Mouse (Mus musculus) macrophage (primary cell): Measurements from ENCODE around the gene Uty. TPM values are rescaled to one million over a fixed set of nuclear protein-coding genes. Genes with fewer than 3 reads are reported as not detected.

ENCODE experiments used
- H3K27ac ChIP-seq: fragments of 350-480 bp; formaldehyde crosslinking; 2 replicates; pipeline ENCODE4 v1.9.0; 2021
- H3K36me3 ChIP-seq: fragments of 350-480 bp; formaldehyde crosslinking; 2 replicates; pipeline ENCODE4 v1.9.0; 2021; ENCODE audit errors: inconsistent target
- H3K4me3 ChIP-seq: fragments of 350-480 bp; formaldehyde crosslinking; 2 replicates; pipeline ENCODE4 v1.9.0; 2021; ENCODE audit errors: inconsistent target
- H3K79me2 ChIP-seq: fragments of 350-480 bp; formaldehyde crosslinking; 2 replicates; pipeline ENCODE4 v1.9.0; 2021; ENCODE audit errors: inconsistent target
- WGBS: methylation state at CpG from one replicate; pipeline ENCODE4 v1.1.7; 2026; ENCODE audit warnings: inconsistent platforms; ENCODE audit not compliant: missing documents; 5-methylcytosine and 5-hydroxymethylcytosine counted together
- polyA plus RNA-seq: library from polyadenylated mRNA; stranded (reverse); fragments of 250-400 nt; gene quantifications from 3 replicates; pipeline ENCODE4 v1.2.4, GENCODE M21; 2018; ENCODE audit warnings: inconsistent platforms
- total RNA-seq, 78 experiments: library from RNA; depleted of rRNA; stranded (reverse); fragments of 250-400 nt; gene quantifications; 1 replicate in 9 of 78; 2 replicates in 24 of 78; 3 replicates in 43 of 78; 4 replicates in 2 of 78; pipeline ENCODE4 v1.2.4; 2018; ENCODE audit warnings: inconsistent platforms in 56 of 78

Uty gene
- total RNA-seq (2018; cell fraction: chromatin; rRNA removed) = under 1 TPM in 1 of 26 experiments, not detected in 25; 0.92 TPM
- total RNA-seq (2018; cell fraction: cytosol; rRNA removed) = not detected
- not detected for total RNA-seq (2018; cell fraction: nucleus; rRNA removed)
- polyA plus RNA-seq = not detected in 3 replicates

DNA sequence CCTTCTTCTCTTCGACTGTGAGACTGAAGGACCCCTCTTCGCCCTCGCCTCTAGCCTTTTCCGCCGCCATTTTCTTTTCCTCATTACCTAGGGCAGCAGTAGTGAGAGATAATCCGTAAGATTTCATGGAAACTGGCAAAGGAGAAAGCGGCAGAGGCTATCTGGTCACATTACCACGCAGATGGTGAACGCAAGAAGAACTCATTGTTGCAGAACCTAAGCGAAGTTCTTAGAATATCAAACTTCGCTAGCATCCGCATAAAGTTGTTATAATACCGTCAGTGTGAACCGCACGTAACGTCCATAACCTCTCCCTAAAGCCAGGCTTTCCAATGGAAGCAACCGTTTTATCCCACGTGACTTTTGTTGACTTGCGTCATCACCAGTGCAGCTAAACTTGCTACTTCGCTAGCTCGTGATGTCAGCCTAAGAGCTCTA lies at the start of gene Uty:
Gene Uty, minus strand, starts transcription at position 334 of the 438 bp plus-strand sequence.
- 0% methylated on average over 6 of the region's 21 CpGs for WGBS
- Histone ChIP-seq H3K4me3 (peak within 1 kb of the TSS; percentile 22; the same call in 1 of the 2 replicates), H3K27ac (peak within 1 kb of the TSS; percentile 29), H3K79me2 (peaks cover 13% of the 10 kb centered on the region; the same call in 1 of the 2 replicates), H3K36me3 (no peaks in the 10 kb centered on the region)

DNA sequence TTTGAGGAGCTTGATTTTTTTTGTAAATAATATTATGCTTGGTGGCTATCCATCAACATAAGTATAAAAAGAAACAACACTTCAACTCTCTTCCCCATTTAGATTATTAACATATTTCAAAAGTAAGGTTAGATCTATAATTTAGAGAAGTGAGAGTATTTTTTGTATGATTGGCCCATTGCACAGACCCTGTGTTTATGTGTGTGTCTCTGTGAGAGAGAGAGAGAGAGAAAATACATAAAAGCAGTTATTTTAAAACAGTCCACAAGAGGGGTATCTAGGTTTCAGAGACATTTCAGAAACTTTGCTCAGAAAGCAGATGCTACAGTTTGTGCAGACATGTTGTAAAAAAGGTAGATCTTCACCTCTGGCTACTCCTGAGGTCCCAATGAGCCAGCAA lies 48.1 kb upstream of the Uty start:
- Histone ChIP-seq H3K4me3 (no peak overlapping the region), H3K27ac (no peak overlapping the region), H3K79me2 (no peaks in the 10 kb centered on the region), H3K36me3 (no peaks in the 10 kb centered on the region)

DNA sequence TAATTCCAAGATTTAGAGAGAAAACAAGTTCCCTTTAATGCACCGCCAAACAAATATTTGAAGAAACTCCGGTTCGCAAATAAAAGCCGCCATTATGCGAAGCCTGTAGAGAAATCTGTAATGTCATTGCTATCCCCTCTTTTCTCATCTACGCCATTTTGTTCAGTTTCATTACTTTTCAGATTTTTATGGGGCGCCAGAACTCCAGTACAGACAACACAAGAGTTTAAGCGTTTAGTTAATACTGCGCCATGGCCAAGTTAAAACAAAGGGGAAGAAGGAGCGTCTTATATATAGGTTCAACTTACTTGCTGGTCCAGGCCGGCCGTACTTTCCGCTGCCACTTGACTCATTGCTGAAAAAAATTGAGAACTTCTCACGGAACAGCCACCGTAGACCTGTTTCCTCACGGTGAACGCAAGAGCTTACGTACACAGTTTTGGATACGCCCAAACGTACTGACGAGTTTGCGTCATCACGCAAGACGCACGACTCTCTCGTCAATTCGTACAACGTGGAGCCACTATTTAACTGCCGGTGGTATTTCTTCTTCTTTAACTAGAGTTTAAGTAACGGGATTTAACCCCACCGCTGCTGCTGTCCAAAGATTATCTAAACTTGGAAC lies 40.7 kb upstream of the Uty start, which contains the start of gene Ddx3y:
Gene Ddx3y, minus strand, starts transcription at position 459 of the 625 bp plus-strand sequence.
- WGBS = no CpG with 5 or more reads among the region's 31 CpGs
- H3K4me3 ChIP-seq = peak within 1 kb of the TSS; percentile 24
- H3K79me2 ChIP-seq = peaks cover 16% of the 10 kb centered on the region; the same call in 1 of the 2 replicates
- no peaks in the 10 kb centered on the region for H3K36me3 ChIP-seq
- 0 out of 2 replicates have a peak within 1 kb of the TSS, but pooled peaks have one; percentile 13 for H3K27ac ChIP-seq

DNA sequence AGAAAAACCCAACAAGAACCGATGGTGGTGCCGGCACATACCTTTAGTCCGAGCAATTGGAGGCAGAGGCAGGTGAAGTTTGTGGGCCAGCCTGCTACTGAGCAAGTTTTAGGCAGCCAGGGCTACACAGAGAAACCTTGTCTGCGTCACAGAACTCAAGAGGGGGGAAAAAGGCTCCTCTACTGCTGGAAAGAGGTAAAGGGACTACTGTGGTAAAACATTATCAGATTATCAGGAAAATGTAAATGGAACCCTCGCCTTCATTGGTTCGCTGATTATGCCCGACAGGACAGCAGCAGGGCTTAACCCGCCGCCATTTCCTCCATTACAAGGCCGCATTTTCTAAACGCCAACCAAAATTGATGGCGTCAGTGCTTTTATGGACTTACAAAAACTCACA lies 40.2 kb upstream of the Uty start:
- WGBS = 0% methylated on average over 3 of the region's 12 CpGs
- Histone ChIP-seq H3K36me3 (no peaks in the 10 kb centered on the region), H3K4me3 (peak overlapping the region; percentile 24), H3K79me2 (peaks cover 16% of the 10 kb centered on the region; the same call in 1 of the 2 replicates), H3K27ac (0 out of 2 replicates have a peak overlapping the region, but pooled peaks have one; percentile 13)

DNA sequence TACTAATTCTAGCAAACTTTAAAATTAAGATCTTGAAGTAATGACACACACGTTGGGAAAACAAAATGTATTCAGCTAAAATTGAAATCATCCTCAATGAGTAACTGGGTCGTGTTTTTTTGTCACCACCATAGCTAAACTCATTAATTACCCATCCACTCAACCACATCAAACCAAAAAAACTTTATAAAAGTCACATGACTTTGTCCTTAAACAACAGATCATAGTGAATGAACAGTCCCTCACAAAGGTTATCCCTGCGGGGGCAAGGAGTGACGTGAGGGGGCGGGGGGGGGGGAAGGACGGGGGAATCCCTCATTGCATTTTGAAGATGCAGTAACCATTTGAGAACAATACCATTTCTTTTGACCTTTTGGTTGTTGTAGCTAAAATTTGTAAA lies 558 bp upstream of the Uty start:
- Histone ChIP-seq H3K27ac (no peak overlapping the region), H3K4me3 (no peak overlapping the region), H3K79me2 (peaks cover 13% of the 10 kb centered on the region; the same call in 1 of the 2 replicates), H3K36me3 (no peaks in the 10 kb centered on the region)
- no CpG with 5 or more reads among the region's 6 CpGs for WGBS

DNA sequence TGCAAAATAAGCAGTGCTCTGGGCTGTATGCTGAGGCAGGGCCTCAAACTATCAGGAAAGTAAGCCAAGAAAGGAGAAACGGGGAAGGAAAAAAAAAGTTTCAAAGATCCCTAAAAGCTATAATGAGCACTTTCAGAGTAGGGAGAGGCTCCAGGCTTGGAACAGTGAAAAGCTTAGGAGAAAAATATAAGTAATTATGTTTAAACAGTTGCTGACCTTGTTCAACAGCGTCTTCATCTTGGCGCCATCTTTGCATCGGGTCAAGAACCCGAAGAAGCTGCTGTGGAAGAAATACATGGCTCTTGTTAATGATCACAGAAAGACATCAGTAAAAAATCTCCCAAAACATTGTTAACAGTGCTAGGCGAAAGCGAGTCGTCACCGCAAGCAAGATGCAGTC lies 619 bp downstream of the Uty start:
- Histone ChIP-seq H3K4me3 (peak overlapping the region; percentile 22; the same call in 1 of the 2 replicates), H3K79me2 (peaks cover 13% of the 10 kb centered on the region; the same call in 1 of the 2 replicates), H3K36me3 (no peaks in the 10 kb centered on the region), H3K27ac (peak overlapping the region; percentile 29)
- no CpG with 5 or more reads among the region's 9 CpGs for WGBS

DNA sequence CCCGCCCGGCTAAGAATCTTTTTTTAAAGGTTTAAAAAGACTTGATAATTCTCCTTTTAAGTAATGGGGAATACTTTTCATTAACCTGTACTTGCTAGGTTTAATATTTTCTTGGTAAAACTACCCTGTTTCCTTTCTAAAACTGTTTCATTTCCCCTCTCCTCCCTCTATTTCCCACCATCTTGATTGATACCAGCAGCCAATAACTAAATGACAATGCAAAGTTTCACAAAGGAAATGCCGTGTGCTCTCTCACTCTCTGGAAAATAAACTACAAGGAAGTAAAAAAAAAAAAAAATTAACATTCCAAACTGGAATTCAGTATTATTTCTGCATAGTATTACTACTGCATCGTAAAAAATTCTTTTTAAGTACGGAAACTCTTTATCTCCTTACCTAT lies 1.1 kb downstream of the Uty start:
- no peak overlapping the region; the same call in 1 of the 2 replicates for H3K4me3 ChIP-seq
- H3K36me3 ChIP-seq = no peaks in the 10 kb centered on the region
- H3K79me2 ChIP-seq = peaks cover 13% of the 10 kb centered on the region; the same call in 1 of the 2 replicates
- WGBS = no CpG with 5 or more reads among the region's 5 CpGs
- H3K27ac ChIP-seq = no peak overlapping the region

DNA sequence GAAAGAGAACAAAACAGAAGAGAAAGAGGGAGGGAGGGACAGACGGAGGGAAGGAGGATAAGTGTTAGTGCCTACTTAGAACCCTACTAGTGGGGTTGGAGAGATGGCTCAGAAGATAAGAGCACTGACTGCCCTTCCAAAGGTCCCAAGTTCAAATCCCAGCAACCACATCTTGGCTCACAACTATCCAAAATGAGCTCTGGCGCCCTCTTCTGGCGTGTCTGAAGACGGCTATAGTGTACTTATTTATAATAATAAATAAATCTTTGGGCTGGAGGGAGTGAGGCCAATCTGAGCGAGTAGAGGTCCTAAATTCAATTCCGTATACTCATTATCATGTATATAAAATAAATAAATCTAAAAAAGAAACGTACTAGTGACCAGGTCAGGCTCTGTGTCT lies 25.6 kb downstream of the Uty start:
- no CpG with 5 or more reads among the region's 7 CpGs for WGBS
- H3K27ac ChIP-seq = no peak overlapping the region
- H3K79me2 ChIP-seq = no peaks in the 10 kb centered on the region; the same call in 1 of the 2 replicates
- H3K4me3 ChIP-seq = no peak overlapping the region
- no peaks in the 10 kb centered on the region for H3K36me3 ChIP-seq

DNA sequence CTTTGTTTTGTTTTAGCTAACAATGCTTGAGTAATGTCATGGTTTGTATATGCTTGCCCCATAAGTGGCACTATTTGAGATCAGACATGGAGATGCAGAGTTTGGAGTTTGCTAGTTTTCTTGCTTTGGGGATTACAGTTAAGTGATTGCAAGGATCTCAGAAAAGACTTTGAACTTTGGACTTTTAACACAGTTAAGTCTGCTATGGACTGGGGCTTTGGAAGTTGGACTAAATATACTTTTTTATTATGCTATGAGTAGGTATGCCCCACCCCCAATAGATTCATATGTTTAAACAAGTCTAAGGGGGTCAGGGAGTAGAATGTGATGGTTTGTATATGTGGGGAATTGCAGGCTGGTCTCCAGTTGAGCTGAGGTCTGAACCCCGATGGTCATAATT lies 67.1 kb downstream of the Uty start:
- WGBS = no CpG with 5 or more reads among the region's 1 CpGs
- Histone ChIP-seq H3K36me3 (no peaks in the 10 kb centered on the region), H3K4me3 (no peak overlapping the region), H3K79me2 (no peaks in the 10 kb centered on the region), H3K27ac (no peak overlapping the region)

DNA sequence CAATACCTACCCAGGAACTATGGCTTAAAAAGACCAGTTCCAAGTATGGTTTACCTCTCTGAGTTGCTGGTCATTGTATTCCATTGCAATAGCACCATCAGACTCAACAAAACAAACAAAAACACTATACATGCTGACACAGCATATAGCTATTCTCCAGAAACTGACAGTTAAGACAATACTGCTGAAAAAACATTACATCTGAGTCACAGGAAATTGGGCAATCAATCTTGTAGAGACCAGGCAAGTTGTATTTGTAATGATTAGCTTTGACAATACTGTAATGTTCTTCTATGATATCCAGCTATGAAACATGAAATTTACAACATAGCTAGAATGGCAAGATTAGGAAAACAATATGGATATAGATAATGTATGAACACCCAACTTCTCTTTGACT lies 82.5 kb downstream of the Uty start:
- no peaks in the 10 kb centered on the region for H3K79me2 ChIP-seq
- no peak overlapping the region for H3K27ac ChIP-seq
- H3K36me3 ChIP-seq = no peaks in the 10 kb centered on the region
- no peak overlapping the region for H3K4me3 ChIP-seq

DNA sequence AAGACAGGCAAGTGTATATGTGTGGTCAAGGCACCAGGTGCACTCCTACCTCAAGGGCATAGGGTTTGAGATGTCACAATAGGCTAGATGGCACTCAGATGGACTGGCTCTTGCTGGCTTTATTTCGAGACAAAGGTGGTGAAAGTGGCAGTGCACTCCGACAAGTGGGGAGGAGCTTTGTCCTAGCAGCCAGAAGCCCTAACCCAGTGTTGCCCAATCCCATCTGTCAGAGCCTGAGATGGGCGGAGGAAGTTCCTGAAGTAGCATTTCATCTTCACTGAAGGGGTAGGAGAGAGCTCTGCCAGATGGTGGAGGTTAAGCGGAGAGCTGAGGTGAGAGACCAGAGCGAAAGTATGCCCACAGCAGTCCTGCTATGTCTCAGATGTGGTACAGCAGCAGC lies 129.4 kb downstream of the Uty start:
- Histone ChIP-seq H3K4me3 (no peak overlapping the region), H3K27ac (no peak overlapping the region), H3K36me3 (no peaks in the 10 kb centered on the region), H3K79me2 (no peaks in the 10 kb centered on the region)
- 100% methylated on average over 1 of the region's 5 CpGs for WGBS

DNA sequence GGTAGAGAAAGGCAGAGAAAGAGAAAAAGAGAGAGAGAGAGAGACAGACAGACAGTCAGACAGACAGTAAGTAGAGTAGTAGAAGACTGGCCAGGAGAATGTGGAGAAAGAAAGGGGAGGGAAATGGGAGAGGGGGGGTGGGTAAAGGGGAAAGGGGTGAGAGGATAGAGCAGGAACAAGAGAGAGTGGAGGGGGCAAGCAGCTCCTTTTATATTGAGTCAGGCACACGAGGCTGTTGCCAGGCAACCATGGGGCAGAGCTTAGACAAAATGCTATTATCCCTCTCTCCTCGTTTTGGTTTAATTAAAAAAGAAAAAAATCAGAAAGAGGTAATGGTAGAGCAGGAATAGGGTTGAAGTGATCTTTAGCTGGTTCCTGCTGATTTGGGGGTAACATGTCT lies 131.5 kb downstream of the Uty start:
- no CpG with 5 or more reads among the region's 2 CpGs for WGBS
- no peaks in the 10 kb centered on the region for H3K36me3 ChIP-seq
- no peak overlapping the region for H3K27ac ChIP-seq
- H3K4me3 ChIP-seq = no peak overlapping the region
- no peaks in the 10 kb centered on the region for H3K79me2 ChIP-seq

Other genes starting within 250 kb of the Uty start
- gene Eif2s3y, start 235.2 kb downstream of the Uty start, polyA plus RNA-seq = not detected in 3 replicates
- gene Ddx3y, start 40.9 kb upstream of the Uty start, polyA plus RNA-seq = not detected in 3 replicates
- not detected in 3 replicates for gene Usp9y, start 214.0 kb upstream of the Uty start, polyA plus RNA-seq